Mouse (Mus musculus): Measurements from ENCODE around the gene Tmem82. TPM values are rescaled to one million over a fixed set of nuclear protein-coding genes. Genes with fewer than 3 reads are reported as not detected.
"Not testable (repeated sequence)": the region's sequence is repeated elsewhere in the genome, so short reads cannot be mapped to it uniquely, and the experiment has no call there.

Tmem82 gene
- polyA plus RNA-seq, 1 experiment from 2014 or later: 2.7 TPM

GRCm38 (mm10) chr4:141567174-141567573, 51.3 kb downstream of the Tmem82 start:
- H3K36me3 ChIP-seq; H3K4me2 ChIP-seq; H3K9me3 ChIP-seq (replicated peaks); H3K27ac ChIP-seq; H3K9ac ChIP-seq; ATAC-seq (replicated peaks; ENCODE audit: low FRiP score); H3K4me3 ChIP-seq (replicated peaks); H3K27me3 ChIP-seq: not testable (repeated sequence)
- peaks cover 28% of the 10 kb centered on the region for H3K4me1 ChIP-seq
- 89% methylated on average over 7 of the region's 7 CpGs for WGBS

GRCm38 (mm10) chr4:141566187-141566586, 52.2 kb downstream of the Tmem82 start:
- Histone ChIP-seq H3K4me1 (peaks cover 23% of the 10 kb centered on the region), H3K27ac (no peak overlapping the region), H3K27me3 (no peaks in the 10 kb centered on the region), H3K4me3 (replicated peaks) (no peak overlapping the region), H3K9me3 (replicated peaks) (no peaks in the 10 kb centered on the region), H3K9ac (no peak overlapping the region), H3K4me2 (no peak overlapping the region), H3K36me3 (no peaks in the 10 kb centered on the region)
- 89% methylated on average over 6 of the region's 6 CpGs for WGBS
- ATAC-seq (replicated peaks; ENCODE audit: low FRiP score): no peak

GRCm38 (mm10) chr4:141565325-141565724, 53.1 kb downstream of the Tmem82 start:
- no peak overlapping the region for H3K4me3 ChIP-seq (replicated peaks)
- no peaks in the 10 kb centered on the region for H3K36me3 ChIP-seq
- no peak overlapping the region for H3K4me2 ChIP-seq
- no peak for ATAC-seq (replicated peaks; ENCODE audit: low FRiP score)
- H3K27ac ChIP-seq: peak overlapping the region; percentile 78
- H3K27me3 ChIP-seq: no peaks in the 10 kb centered on the region
- H3K4me1 ChIP-seq: peaks cover 18% of the 10 kb centered on the region
- WGBS: 60% methylated on average over 7 of the region's 7 CpGs
- no peak overlapping the region for H3K9ac ChIP-seq
- H3K9me3 ChIP-seq (replicated peaks): no peaks in the 10 kb centered on the region

- no peak for ATAC-seq (replicated peaks; ENCODE audit: low FRiP score)
- no peaks in the 10 kb centered on the region for H3K27me3 ChIP-seq
- H3K27ac ChIP-seq: no peak overlapping the region; the same call in 1 of the 2 replicates
- no peaks in the 10 kb centered on the region for H3K9me3 ChIP-seq (replicated peaks)
- H3K4me1 ChIP-seq: peaks cover 20% of the 10 kb centered on the region
- H3K4me2 ChIP-seq: no peak overlapping the region
- no peak overlapping the region for H3K4me3 ChIP-seq (replicated peaks)
- 75% methylated on average over 3 of the region's 3 CpGs for WGBS
- no peaks in the 10 kb centered on the region for H3K36me3 ChIP-seq
- no peak overlapping the region for H3K9ac ChIP-seq
Observed at GRCm38 (mm10) chr4:141564660-141565059, 53.8 kb downstream of the Tmem82 start.

- Histone ChIP-seq H3K36me3 (no peaks in the 10 kb centered on the region), H3K27me3 (no peaks in the 10 kb centered on the region), H3K9ac (no peak overlapping the region), H3K27ac (no peak overlapping the region), H3K4me3 (replicated peaks) (no peak overlapping the region), H3K9me3 (replicated peaks) (no peaks in the 10 kb centered on the region), H3K4me1 (peaks cover 25% of the 10 kb centered on the region), H3K4me2 (no peak overlapping the region)
- WGBS: 94% methylated on average over 4 of the region's 4 CpGs
- ATAC-seq (replicated peaks; ENCODE audit: low FRiP score): no peak
Observed at GRCm38 (mm10) chr4:141564209-141564608, 54.2 kb downstream of the Tmem82 start.

Other genes starting within 250 kb of the Tmem82 start
- gene Clcnka, start 219.9 kb downstream of the Tmem82 start, polyA plus RNA-seq (2015; fragmentation: Nextera tagmentation; extraction: Ambion mirVana): 7.6 and 8.5 TPM in 2 replicates
- gene Clcnkb, start 202.6 kb downstream of the Tmem82 start, polyA plus RNA-seq (2015; fragmentation: Nextera tagmentation; extraction: Ambion mirVana): 19.5 and 19.8 TPM in 2 replicates
- 1.0 and 1.1 TPM in 2 replicates for gene Hspb7, start 197.9 kb downstream of the Tmem82 start, polyA plus RNA-seq (2015; fragmentation: Nextera tagmentation; extraction: Ambion mirVana)
- gene Srarp, start 182.5 kb downstream of the Tmem82 start, polyA plus RNA-seq (2015; fragmentation: Nextera tagmentation; extraction: Ambion mirVana): not detected in 2 replicates
- gene Zbtb17, start 174.0 kb downstream of the Tmem82 start, polyA plus RNA-seq (2015; fragmentation: Nextera tagmentation; extraction: Ambion mirVana): 39.8 and 40.4 TPM in 2 replicates
- gene Spen, start 80.0 kb downstream of the Tmem82 start, polyA plus RNA-seq (2015; fragmentation: Nextera tagmentation; extraction: Ambion mirVana): 10.3 and 11.1 TPM in 2 replicates
- 71.4 and 81.3 TPM in 2 replicates for gene Fblim1, start 12.5 kb downstream of the Tmem82 start, polyA plus RNA-seq (2015; fragmentation: Nextera tagmentation; extraction: Ambion mirVana)
- 0.27 and 0.49 TPM in 2 replicates for gene Slc25a34, start 5.2 kb upstream of the Tmem82 start, polyA plus RNA-seq (2015; fragmentation: Nextera tagmentation; extraction: Ambion mirVana)
- gene Plekhm2, start 46.3 kb upstream of the Tmem82 start, polyA plus RNA-seq (2015; fragmentation: Nextera tagmentation; extraction: Ambion mirVana): 4.7 and 6.8 TPM in 2 replicates
- not detected in 2 replicates for gene Rsc1a1, start 67.0 kb upstream of the Tmem82 start, polyA plus RNA-seq (2015; fragmentation: Nextera tagmentation; extraction: Ambion mirVana)
- gene Ddi2, start 104.8 kb upstream of the Tmem82 start, polyA plus RNA-seq (2015; fragmentation: Nextera tagmentation; extraction: Ambion mirVana): 20.3 and 21.8 TPM in 2 replicates
- 1.7 and 2.4 TPM in 2 replicates for gene Agmat, start 128.0 kb upstream of the Tmem82 start, polyA plus RNA-seq (2015; fragmentation: Nextera tagmentation; extraction: Ambion mirVana)
- 5.2 and 5.5 TPM in 2 replicates for gene Dnajc16, start 172.3 kb upstream of the Tmem82 start, polyA plus RNA-seq (2015; fragmentation: Nextera tagmentation; extraction: Ambion mirVana)
- 23.7 and 25.8 TPM in 2 replicates for gene Casp9, start 175.0 kb upstream of the Tmem82 start, polyA plus RNA-seq (2015; fragmentation: Nextera tagmentation; extraction: Ambion mirVana)
- 0.19 TPM in 1 of 2 replicates, not detected in the other for gene Cela2a, start 207.5 kb upstream of the Tmem82 start, polyA plus RNA-seq (2015; fragmentation: Nextera tagmentation; extraction: Ambion mirVana)
- not detected in 2 replicates for gene Ctrc, start 227.7 kb upstream of the Tmem82 start, polyA plus RNA-seq (2015; fragmentation: Nextera tagmentation; extraction: Ambion mirVana)